Mouse (Mus musculus) liver, postnatal 0 days (tissue): ENCODE measurements around the gene Sult1c2.
"Not testable (repeated sequence)": the region's sequence is repeated elsewhere in the genome, so short reads cannot be mapped to it uniquely, and the experiment has no call there.

Source experiments
- CTCF ChIP-seq: sonication (generic); IDR thresholded peaks from 2 replicates; pipeline ENCODE4 v1.5.1; 2016; ENCODE audit warnings: antibody characterized with exemption, low read depth
- EP300 ChIP-seq: IDR thresholded peaks from 2 replicates; pipeline ENCODE4 v1.6.1; 2016; ENCODE audit warnings: antibody characterized with exemption, low read depth, mild to moderate bottlenecking

- not testable (repeated sequence) for TF ChIP-seq CTCF, EP300
Observed at GRCm38 (mm10) chr17:53803974-53804373, 42.2 kb downstream of the Sult1c2 start.
